27 mouse cellular contexts compared by ENCODE assay signal in the genomic region with DNA sequence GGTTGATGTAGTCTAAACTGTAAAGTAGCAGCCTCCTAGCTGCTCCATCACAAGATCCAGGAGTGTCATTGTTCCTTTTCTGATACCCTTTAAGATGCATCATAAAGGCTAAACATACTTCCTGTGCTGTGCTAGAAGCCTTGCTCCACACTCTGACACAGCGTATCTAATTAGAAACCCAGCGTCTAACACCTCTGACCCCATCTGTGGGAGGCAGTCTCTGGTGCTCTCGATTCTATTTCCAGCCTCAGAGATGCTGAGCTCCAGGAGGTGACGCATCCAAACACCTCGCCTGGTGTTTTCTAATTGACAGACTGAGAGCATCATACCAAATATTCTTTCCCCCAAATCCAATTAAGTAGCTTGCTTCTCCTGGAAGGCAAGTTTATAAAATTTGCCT. TPM values are rescaled to one million over a fixed set of nuclear protein-coding genes. Genes with fewer than 3 reads are reported as not detected.
DNase-seq lines count a peak whose midpoint lies in the region; ATAC-seq and TF ChIP-seq lines count a peak whose summit lies in the region.
"Had no signal": no experiment of that assay in that cellular context is flagged by ENCODE, and none has a peak within 500 bp of the region (broad histone marks: within the 10 kb centered on the region; RNA-seq: fewer than 3 reads in every experiment).

No protein-coding gene starts in this region.

- H3K27ac ChIP-seq in midbrain, embryonic 11.5 days (ENCODE audit: low read depth, low read length) = no peak overlapping the region
- no peak overlapping the region for H3K27ac ChIP-seq in midbrain, embryonic 15.5 days
- H3K27ac ChIP-seq: embryonic facial prominence, embryonic 15.5 days; forebrain, embryonic 10.5 days; heart, adult 2 months; heart, embryonic 15.5 days; hindbrain, embryonic 15.5 days had no signal

- H3K27me3 ChIP-seq in midbrain, embryonic 11.5 days (ENCODE audit: control insufficient read depth, insufficient read depth, low read length) = no peaks in the 10 kb centered on the region
- H3K27me3 ChIP-seq in midbrain, embryonic 15.5 days (replicated peaks) = no peaks in the 10 kb centered on the region
- H3K27me3 ChIP-seq: embryonic facial prominence, embryonic 15.5 days; heart, embryonic 15.5 days; hindbrain, embryonic 15.5 days had no signal

- TF ChIP-seq CTCF in brain, embryonic 14.5 days (IDR thresholded peaks at IDR 0.05; ENCODE audit: borderline replicate concordance, extremely low read depth, insufficient read depth, insufficient read length) = no peak

- no peak overlapping the region for H3K9ac ChIP-seq in midbrain, embryonic 11.5 days (ENCODE audit: low read length)
- no peak overlapping the region for H3K9ac ChIP-seq in midbrain, embryonic 15.5 days
- H3K9ac ChIP-seq: embryonic facial prominence, embryonic 15.5 days; heart, embryonic 15.5 days; hindbrain, embryonic 15.5 days had no signal

- H3K36me3 ChIP-seq in midbrain, embryonic 11.5 days (ENCODE audit: control insufficient read depth, insufficient read depth, low read length) = no peaks in the 10 kb centered on the region
- no peaks in the 10 kb centered on the region for H3K36me3 ChIP-seq in midbrain, embryonic 15.5 days (replicated peaks)
- H3K36me3 ChIP-seq: embryonic facial prominence, embryonic 15.5 days; forebrain, embryonic 10.5 days; heart, embryonic 15.5 days; hindbrain, embryonic 15.5 days had no signal

- ATAC-seq in midbrain, embryonic 11.5 days (ENCODE audit: low FRiP score) = 0 out of 2 replicates have a peak, but pooled peaks have one; percentile 65
- no peak for ATAC-seq in midbrain, embryonic 15.5 days (replicated peaks)
- ATAC-seq: forebrain, embryonic 16.5 days had no signal

- no peak overlapping the region for H3K4me2 ChIP-seq in midbrain, embryonic 11.5 days
- H3K4me2 ChIP-seq in midbrain, embryonic 15.5 days = no peak overlapping the region
- H3K4me2 ChIP-seq: embryonic facial prominence, embryonic 15.5 days; heart, embryonic 11.5 days; heart, embryonic 15.5 days; hindbrain, embryonic 15.5 days had no signal

- no peaks in the 10 kb centered on the region for H3K9me3 ChIP-seq in midbrain, embryonic 11.5 days (ENCODE audit: control insufficient read depth, low read length)
- H3K9me3 ChIP-seq in midbrain, embryonic 15.5 days = no peaks in the 10 kb centered on the region
- H3K9me3 ChIP-seq: embryonic facial prominence, embryonic 15.5 days; forebrain, embryonic 10.5 days; heart, embryonic 15.5 days; hindbrain, embryonic 15.5 days had no signal

- H3K4me1 ChIP-seq in midbrain, embryonic 11.5 days (ENCODE audit: control insufficient read depth, insufficient read depth, low read length) = no peaks in the 10 kb centered on the region; the same call in 1 of the 2 replicates
- H3K4me1 ChIP-seq in midbrain, embryonic 15.5 days = peaks cover 12% of the 10 kb centered on the region
- H3K4me1 ChIP-seq: heart, embryonic 15.5 days had no signal

- H3K4me3 ChIP-seq in midbrain, embryonic 11.5 days (ENCODE audit: low read depth, low read length) = no peak overlapping the region
- H3K4me3 ChIP-seq in midbrain, embryonic 15.5 days = no peak overlapping the region
- H3K4me3 ChIP-seq: embryonic facial prominence, embryonic 15.5 days; erythroblast, embryonic 14.5 days; forebrain, embryonic 10.5 days; heart, adult 2 months; heart, embryonic 15.5 days; hindbrain, embryonic 15.5 days had no signal

- peak; percentile 35 for DNase-seq in embryo, embryonic 10.5 days (ENCODE audit: low spot score)
- no peak for DNase-seq in embryo, embryonic 9.5 days (ENCODE audit: extremely low spot score)
- DNase-seq in midbrain, embryonic 11.5 days (ENCODE audit: low spot score, missing footprints) = no peak
- peak; percentile 40 for DNase-seq in MN1 (ENCODE audit: low spot score)
- DNase-seq in brain, embryonic 14.5 days (ENCODE audit: low read depth) = peak; percentile 53
- DNase-seq in layer of hippocampus, postnatal 10 days (ENCODE audit: low spot score in 2 of 2) = no peak
- DNase-seq: adrenal gland, adult 2 months; adrenal gland, postnatal 25 days; cerebellum, adult 11 months; cerebellum, adult 8-10 months; cerebellum, postnatal 14 days; gastrocnemius, postnatal 14 days; heart, adult 2 months; heart, postnatal 14 days had no signal

- 30% methylated on average over 5 of the region's 5 CpGs for WGBS in midbrain, embryonic 11.5 days
- WGBS in midbrain, embryonic 15.5 days = 17% methylated on average over 5 of the region's 5 CpGs

- TF ChIP-seq POLR2A in brain, embryonic 14.5 days (IDR thresholded peaks at IDR 0.05; ENCODE audit: borderline replicate concordance, extremely low read depth, insufficient read depth, insufficient read length, poor library complexity, severe bottlenecking) = no peak

RNA-seq across cellular contexts. Expression of a gene that starts 18.6 kb away (rescaled TPM):
- 10.8 and 11.6 TPM in 2 replicates for polyA plus RNA-seq in midbrain, embryonic 11.5 days (2014; fragmentation: Nextera tagmentation; extraction: Ambion mirVana)
- 119 and 126 TPM in 2 replicates for polyA plus RNA-seq in midbrain, embryonic 15.5 days (2015; fragmentation: Nextera tagmentation; extraction: Ambion mirVana)
- 32.4 and 55.7 TPM in 2 replicates for polyA plus RNA-seq in brain, embryonic 14.5 days (2012; rRNA removed)
- 100 to 1,000 TPM; 165 to 170 TPM for total RNA-seq in layer of hippocampus, postnatal 10 days (2021)
- total RNA-seq: common myeloid progenitor, adult 5-6 weeks; gastrocnemius, adult 18-20 months; gastrocnemius, postnatal 14 days; heart, adult 2 months; heart, postnatal 14 days; hematopoietic stem cell, adult 5-6 weeks; MEL had no signal
- polyA plus RNA-seq: C2C12; erythroblast, embryonic 14.5 days; heart, adult 2 months had no signal

Comparison
In these comparisons a context has a peak if more than half of its experiments do, and no peak if none do; other contexts are left out.
1. DNase-seq: peak in embryo, embryonic 10.5 days (single experiment), MN1 (single experiment) and brain, embryonic 14.5 days (single experiment); none in embryo, embryonic 9.5 days (single experiment), midbrain, embryonic 11.5 days (single experiment) and layer of hippocampus, postnatal 10 days (0 of 2).